Mouse (Mus musculus): Measurements from ENCODE around the gene Zfp184. TPM values are rescaled to one million over a fixed set of nuclear protein-coding genes. Genes with fewer than 3 reads are reported as not detected.
"Not testable (repeated sequence)": the region's sequence is repeated elsewhere in the genome, so short reads cannot be mapped to it uniquely, and the experiment has no call there.

Zfp184 gene
- 0.49 and 2.6 TPM in 2 replicates for total RNA-seq (2017)

DNA sequence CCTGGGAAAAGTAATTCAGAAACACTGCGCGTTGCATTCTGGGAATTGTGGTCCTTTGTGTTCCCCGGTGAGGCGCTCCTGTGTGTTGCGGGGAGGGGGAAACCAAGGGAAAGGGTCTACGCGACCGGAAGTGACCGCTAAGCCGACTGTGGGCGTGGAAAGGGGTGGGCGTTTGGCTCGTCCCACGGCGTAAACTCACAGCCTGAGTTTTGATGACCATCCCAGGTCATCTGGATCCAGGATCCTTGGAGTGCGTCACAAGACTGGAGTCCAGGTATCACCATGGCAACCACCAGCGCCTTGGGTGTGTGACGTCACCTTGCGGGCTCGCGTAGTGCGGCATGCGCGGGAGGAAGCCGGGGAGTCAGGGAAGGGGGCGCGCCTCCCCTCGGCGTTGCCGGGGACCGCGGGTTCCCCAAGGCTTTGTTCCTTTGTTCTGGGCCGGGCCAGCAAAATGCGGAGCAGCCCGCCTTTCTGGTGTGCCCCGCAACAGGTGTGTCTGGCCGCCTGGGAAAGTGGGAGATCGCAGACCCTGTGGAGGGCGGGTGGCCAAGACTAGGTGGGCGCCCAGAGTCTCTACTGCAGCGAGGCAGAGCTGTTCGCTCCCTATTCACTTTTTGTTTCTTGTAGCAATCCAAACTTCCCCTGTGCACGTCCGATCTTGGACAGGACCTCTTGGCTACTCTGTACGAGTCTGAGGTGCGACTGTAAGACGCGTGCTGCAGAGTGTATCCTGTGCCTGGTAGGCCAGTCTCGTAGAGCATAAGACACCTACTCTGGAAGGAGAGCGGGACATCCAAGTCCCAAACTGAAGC lies at the start of gene Zfp184:
TSS of gene Zfp184 (plus strand) at position 169 of the 815 bp plus-strand sequence.
- ATAC-seq (ENCODE audit: extremely low read depth, insufficient number of reproducible peaks, low FRiP score, poor library complexity, severe bottlenecking) = peak; percentile 59

- no peak for ATAC-seq (ENCODE audit: extremely low read depth, insufficient number of reproducible peaks, low FRiP score, poor library complexity, severe bottlenecking)
Observed at GRCm38 (mm10) chr13:21896549-21897244, 48.2 kb upstream of the Zfp184 start.

DNA sequence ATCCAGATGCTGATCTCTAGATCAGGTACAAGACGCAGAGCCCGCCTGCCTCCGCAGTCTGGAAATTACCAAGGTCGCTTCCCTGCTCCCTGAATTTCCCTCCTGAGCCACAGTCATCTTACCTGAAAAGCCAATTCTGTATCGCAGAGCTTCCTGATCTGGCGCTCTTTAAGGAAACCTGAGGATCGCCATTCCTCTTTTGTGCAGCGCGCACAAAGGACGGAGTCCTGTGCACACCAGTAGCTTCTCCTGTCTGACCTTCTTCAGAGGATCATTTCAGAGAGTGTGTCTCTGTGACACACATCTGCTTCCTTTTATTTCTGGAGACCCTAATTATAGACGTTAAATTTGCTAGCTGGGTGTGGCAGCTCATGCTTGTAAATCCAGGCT lies 47.7 kb upstream of the Zfp184 start:
- ATAC-seq (ENCODE audit: extremely low read depth, insufficient number of reproducible peaks, low FRiP score, poor library complexity, severe bottlenecking) = no peak

GRCm38 (mm10) chr13:21900870-21901565 lies 43.9 kb upstream of the Zfp184 start:
- not testable (repeated sequence) for ATAC-seq (ENCODE audit: extremely low read depth, insufficient number of reproducible peaks, low FRiP score, poor library complexity, severe bottlenecking)

DNA sequence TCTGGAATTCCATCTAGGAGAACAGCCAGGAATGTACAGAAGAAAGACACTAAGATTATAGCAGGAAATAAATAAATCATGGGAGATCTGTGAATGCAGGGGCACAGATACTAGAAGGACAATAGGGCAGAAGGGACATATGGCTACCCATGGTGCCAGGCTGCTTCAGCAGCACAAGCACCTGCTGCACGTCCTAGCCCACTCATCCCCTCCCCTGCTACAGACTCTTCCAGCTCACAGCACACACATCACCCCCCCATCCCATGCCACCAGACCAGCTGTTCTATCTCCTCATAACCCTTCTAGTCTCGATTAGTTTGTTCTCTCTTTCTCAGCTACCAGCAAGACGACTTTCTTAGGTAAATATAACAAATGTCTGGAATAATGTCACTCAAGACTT lies 41.4 kb upstream of the Zfp184 start:
- no peak for ATAC-seq (ENCODE audit: extremely low read depth, insufficient number of reproducible peaks, low FRiP score, poor library complexity, severe bottlenecking)

DNA sequence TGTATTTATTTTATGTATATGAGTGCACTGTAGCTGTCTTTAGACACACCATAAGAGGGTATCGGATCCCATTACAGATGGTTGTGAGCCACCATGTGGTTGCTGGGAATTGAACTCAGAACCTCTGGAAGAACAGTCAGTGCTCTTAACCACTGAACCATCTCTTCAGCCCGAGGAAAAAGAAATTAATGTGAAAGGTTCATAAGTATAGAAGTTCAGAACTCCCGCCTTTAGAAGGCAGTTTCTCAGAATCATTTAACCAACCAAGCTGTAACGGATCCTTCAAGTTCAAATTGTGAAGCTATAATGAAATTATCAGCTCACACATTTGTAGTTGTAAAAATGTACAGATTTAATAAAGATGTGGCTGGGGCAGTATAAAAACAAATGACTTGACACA lies 40.8 kb upstream of the Zfp184 start:
- ATAC-seq (ENCODE audit: extremely low read depth, insufficient number of reproducible peaks, low FRiP score, poor library complexity, severe bottlenecking) = not testable (repeated sequence)

GRCm38 (mm10) chr13:21906301-21906700 lies 38.6 kb upstream of the Zfp184 start:
- ATAC-seq (ENCODE audit: extremely low read depth, insufficient number of reproducible peaks, low FRiP score, poor library complexity, severe bottlenecking) = no peak

DNA sequence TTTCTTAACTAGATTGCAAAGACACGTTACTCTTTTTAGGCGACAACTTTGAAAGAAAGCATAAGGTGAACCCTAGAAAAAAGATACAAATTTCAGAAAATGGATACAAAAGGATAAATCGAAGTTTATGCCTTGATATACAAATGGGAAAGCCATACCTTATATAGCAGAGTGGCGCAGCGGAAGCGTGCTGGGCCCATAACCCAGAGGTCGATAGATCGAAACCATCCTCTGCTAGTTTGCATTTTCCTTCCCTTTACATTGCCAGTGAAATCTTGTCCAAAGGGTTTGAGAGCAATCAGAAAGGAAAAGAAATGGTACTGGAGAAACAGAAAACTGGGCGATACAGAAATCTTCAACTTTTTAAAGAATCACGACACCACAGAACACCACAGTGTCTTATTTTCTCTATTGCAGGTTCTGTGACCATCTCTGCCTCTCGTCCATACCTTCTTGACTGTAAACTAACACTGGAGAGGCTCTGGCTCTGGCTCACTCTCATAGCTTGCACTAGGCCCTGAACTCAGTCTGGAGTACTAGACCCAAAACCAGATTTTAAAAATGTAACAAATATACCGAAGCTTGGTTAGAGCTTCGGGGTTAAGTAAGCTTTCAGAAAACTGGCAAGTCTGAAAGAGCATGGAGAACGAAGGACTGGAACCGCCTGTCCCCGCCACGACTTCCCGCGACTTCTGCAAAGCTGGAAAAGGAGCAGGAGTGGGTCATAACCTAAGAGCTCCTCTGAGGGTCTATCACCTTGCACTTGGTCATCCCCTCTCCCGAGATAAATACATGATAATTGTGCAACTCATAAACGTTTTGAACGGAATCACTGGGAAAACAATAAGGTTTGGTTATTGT lies 37.7 kb upstream of the Zfp184 start:
- ATAC-seq (ENCODE audit: extremely low read depth, insufficient number of reproducible peaks, low FRiP score, poor library complexity, severe bottlenecking) = no peak

DNA sequence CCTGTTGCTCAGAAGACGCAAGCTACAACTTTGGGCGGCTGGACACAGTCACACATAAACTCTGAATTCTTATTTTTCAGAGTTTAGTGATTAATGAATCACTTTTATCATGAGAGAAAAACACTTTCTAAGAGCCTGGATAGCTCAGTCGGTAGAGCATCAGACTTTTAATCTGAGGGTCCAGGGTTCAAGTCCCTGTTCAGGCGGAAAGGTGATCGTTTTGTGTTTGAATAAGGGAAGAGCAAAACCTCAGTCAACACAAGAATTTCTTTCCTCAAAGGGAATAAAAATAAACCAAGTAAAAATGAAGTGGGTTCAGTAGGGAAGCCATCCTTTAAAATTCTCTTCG lies 37.1 kb upstream of the Zfp184 start:
- not testable (repeated sequence) for ATAC-seq (ENCODE audit: extremely low read depth, insufficient number of reproducible peaks, low FRiP score, poor library complexity, severe bottlenecking)

DNA sequence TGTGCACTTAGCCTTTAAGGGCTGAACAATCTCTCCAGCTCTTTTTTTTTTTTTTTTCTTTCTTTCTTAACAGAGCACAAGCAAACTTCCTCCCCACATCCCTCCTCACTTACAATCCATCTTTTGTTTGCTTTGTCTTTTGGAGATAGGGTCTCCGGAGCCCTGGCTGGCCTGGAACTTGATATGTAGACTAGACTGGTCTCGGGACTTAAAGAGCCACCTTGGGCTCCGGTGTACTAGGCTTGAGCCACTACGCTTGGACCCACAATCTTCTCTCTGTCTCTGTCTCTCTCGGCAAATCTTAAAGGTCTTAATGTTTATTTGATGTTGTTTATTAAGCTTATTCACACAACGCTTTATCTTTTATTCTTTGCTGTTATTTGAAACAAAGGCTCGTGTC lies 34.2 kb upstream of the Zfp184 start:
- no peak for ATAC-seq (ENCODE audit: extremely low read depth, insufficient number of reproducible peaks, low FRiP score, poor library complexity, severe bottlenecking)

GRCm38 (mm10) chr13:21911147-21911546 lies 33.7 kb upstream of the Zfp184 start:
- no peak for ATAC-seq (ENCODE audit: extremely low read depth, insufficient number of reproducible peaks, low FRiP score, poor library complexity, severe bottlenecking)

DNA sequence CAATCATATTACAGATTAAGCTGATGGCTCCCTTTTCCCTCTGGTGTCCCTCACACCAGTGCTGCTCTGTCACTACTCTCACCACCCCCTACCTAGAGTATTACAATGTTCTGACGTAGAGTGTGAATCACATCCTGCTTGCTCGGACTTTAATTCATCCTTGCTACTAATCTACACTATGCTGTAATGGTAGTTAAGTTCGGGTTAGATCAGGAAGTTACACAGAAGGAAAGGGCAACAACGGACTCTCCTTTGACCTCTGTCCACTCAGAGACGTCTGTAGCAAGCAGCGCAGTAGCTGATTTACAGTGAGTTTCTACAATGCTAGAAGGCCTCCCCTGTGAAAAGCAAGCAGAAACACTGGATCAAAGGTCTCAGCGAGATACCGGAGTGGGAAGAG lies 31.0 kb upstream of the Zfp184 start:
- no peak for ATAC-seq (ENCODE audit: extremely low read depth, insufficient number of reproducible peaks, low FRiP score, poor library complexity, severe bottlenecking)

DNA sequence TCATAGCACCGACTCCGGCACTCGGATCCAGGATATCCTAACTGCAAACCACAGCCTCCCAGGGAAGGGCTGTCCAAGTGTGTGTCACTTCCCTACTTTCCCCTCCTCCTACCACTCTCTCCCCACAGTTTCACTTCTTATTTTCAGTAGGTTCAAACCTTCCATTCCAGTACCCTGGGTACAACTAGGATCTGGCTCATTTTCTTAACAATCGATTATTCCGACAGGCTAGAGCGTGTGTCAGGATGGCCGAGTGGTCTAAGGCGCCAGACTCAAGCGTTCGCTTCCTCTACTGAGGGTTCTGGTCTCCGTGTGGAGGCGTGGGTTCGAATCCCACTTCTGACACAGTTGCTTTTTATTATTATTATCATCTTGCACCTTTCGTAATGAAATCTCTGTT lies 30.3 kb upstream of the Zfp184 start:
- peak; percentile 33; the same call in 1 of the 2 replicates for ATAC-seq (ENCODE audit: extremely low read depth, insufficient number of reproducible peaks, low FRiP score, poor library complexity, severe bottlenecking)

DNA sequence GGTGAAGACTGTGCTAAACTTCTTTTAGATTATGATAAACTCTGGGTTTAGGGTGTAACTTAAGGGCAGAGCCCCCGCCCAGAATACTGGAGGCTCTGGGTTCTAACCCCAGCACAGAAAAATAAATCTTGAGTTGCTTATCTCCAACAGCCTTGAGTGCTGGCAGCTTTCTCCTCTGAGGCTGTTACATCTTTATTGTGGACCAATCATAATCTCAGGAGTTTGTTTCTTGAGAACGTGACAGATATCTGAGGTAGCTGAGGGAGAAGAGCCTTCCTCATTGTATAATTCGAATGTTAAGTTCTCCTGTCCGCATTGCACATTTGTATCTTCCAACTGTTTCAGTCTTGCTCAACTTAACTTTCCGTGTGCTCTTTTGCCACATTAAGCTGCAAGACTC lies 29.4 kb upstream of the Zfp184 start:
- no peak for ATAC-seq (ENCODE audit: extremely low read depth, insufficient number of reproducible peaks, low FRiP score, poor library complexity, severe bottlenecking)

- ATAC-seq (ENCODE audit: extremely low read depth, insufficient number of reproducible peaks, low FRiP score, poor library complexity, severe bottlenecking) = no peak
Observed at GRCm38 (mm10) chr13:21916056-21916455, 28.8 kb upstream of the Zfp184 start.

- no peak for ATAC-seq (ENCODE audit: extremely low read depth, insufficient number of reproducible peaks, low FRiP score, poor library complexity, severe bottlenecking)
Observed at GRCm38 (mm10) chr13:21917040-21917439, 27.9 kb upstream of the Zfp184 start.

DNA sequence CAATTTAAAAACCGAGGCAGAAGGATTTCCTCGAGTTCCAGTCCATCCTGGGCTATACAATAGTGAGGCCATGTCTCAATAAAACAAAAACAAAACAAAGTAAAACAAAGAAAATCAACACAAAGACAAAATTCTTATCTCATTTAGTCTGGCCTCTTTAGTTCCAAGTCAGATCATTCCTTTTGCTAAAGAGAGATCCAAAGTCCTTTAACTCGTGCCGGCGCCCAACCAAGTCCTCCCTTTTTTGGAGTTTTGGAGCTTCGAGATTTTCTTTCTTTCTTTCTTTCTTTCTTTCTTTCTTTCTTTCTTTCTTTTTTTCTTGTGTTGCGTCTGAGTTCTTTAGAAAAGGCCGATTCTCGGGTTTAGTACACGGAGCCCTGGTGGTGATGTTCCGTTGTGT lies 27.4 kb upstream of the Zfp184 start:
- ATAC-seq (ENCODE audit: extremely low read depth, insufficient number of reproducible peaks, low FRiP score, poor library complexity, severe bottlenecking) = no peak

DNA sequence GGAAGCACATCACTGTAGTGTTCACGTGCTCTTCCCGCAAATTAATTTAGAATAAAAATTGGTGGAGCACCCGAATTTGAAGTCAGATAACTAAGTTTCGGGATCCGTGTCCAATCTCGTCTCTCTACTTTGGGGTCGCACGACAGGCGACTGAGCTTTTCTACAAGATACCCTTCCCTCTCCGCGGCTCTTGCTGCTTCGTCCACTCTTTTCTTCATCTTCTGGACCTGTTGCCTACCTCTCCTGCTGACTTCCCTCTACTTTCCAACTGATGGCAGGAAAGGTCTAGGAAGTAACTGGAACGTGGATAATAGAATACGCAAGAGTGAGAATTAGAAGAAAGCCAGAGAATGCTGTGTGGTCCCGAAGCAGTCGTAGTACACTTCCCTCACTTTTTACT lies 26.9 kb upstream of the Zfp184 start:
- no peak for ATAC-seq (ENCODE audit: extremely low read depth, insufficient number of reproducible peaks, low FRiP score, poor library complexity, severe bottlenecking)

Data from neutrophil, adult 5-6 weeks (primary cell).